Mouse (Mus musculus) cortical plate, adult 2 months (tissue): ENCODE measurements at regions not wholly inside any gene's neighbourhood (a gene's known extent, or its start where the extent isn't known, plus 50 kb on each side); places are given as distances from the start of the nearest gene placed in this dataset.

Experiments
- H3K27ac ChIP-seq: fragments of 200-500 bp; 2 replicates; pipeline ENCODE4 v1.5.1; 2012; ENCODE audit warnings: low read length, control low read depth, inconsistent platforms; ENCODE audit not compliant: insufficient read depth
- H3K4me1 ChIP-seq: fragments of 200-500 bp; 2 replicates; pipeline ENCODE4 v1.6.1; 2011; ENCODE audit warnings: low read length; ENCODE audit not compliant: control insufficient read depth, insufficient read depth
- H3K4me3 ChIP-seq: fragments of 200-500 bp; 2 replicates; pipeline ENCODE4 v1.5.1; 2011; ENCODE audit warnings: mild to moderate bottlenecking, low read length, control low read depth; ENCODE audit not compliant: insufficient read depth
- CTCF ChIP-seq: fragments of 200-500 bp; IDR thresholded peaks from 2 replicates; pipeline ENCODE4 v1.5.1; 2011; ENCODE audit warnings: mild to moderate bottlenecking, control low read depth, low read length; ENCODE audit not compliant: insufficient read depth; ENCODE audit errors: extremely low read depth
- POLR2A ChIP-seq: fragments of 200-500 bp; IDR thresholded peaks from 2 replicates; pipeline ENCODE4 v1.6.1; 2011; ENCODE audit warnings: mild to moderate bottlenecking, low read length, control low read depth; ENCODE audit not compliant: insufficient read depth; ENCODE audit errors: extremely low read depth

GRCm38 (mm10) chr2:160140166-160140740 is 193.7 kb downstream of the Gm826 start:
- no peak overlapping the region for H3K27ac ChIP-seq
- H3K4me3 ChIP-seq = no peak overlapping the region
- H3K4me1 ChIP-seq = no peaks in the 10 kb centered on the region
- TF ChIP-seq CTCF (no peak), POLR2A (no peak)

- Histone ChIP-seq H3K4me3 (no peak overlapping the region), H3K27ac (no peak overlapping the region), H3K4me1 (no peaks in the 10 kb centered on the region)
- TF ChIP-seq POLR2A (no peak), CTCF (no peak)
Measured at GRCm38 (mm10) chr2:160138091-160138490, 195.9 kb downstream of the Gm826 start.

- no peak for TF ChIP-seq CTCF
- no peak for TF ChIP-seq POLR2A
- Histone ChIP-seq H3K4me1 (no peaks in the 10 kb centered on the region), H3K4me3 (no peak overlapping the region), H3K27ac (no peak overlapping the region)
Measured at GRCm38 (mm10) chr2:160131797-160132196, 202.2 kb downstream of the Gm826 start.

- TF ChIP-seq CTCF (no peak), POLR2A (no peak)
- no peak overlapping the region for H3K27ac ChIP-seq
- no peak overlapping the region for H3K4me3 ChIP-seq
- no peaks in the 10 kb centered on the region for H3K4me1 ChIP-seq
Measured at GRCm38 (mm10) chr2:160131386-160131785, 202.6 kb downstream of the Gm826 start.

GRCm38 (mm10) chr2:160117148-160117547 is 216.8 kb downstream of the Gm826 start:
- H3K4me1 ChIP-seq = no peaks in the 10 kb centered on the region
- TF ChIP-seq CTCF (no peak), POLR2A (no peak)
- no peak overlapping the region for H3K4me3 ChIP-seq
- H3K27ac ChIP-seq = no peak overlapping the region

GRCm38 (mm10) chr2:160111176-160111692 is 222.7 kb downstream of the Gm826 start:
- Histone ChIP-seq H3K4me3 (no peak overlapping the region), H3K4me1 (no peaks in the 10 kb centered on the region), H3K27ac (no peak overlapping the region)
- TF ChIP-seq POLR2A = no peak
- no peak for TF ChIP-seq CTCF

- TF ChIP-seq CTCF (no peak), POLR2A (no peak)
- H3K4me3 ChIP-seq = no peak overlapping the region
- H3K27ac ChIP-seq = no peak overlapping the region
- H3K4me1 ChIP-seq = no peaks in the 10 kb centered on the region
Measured at GRCm38 (mm10) chr2:160093078-160093477, 240.9 kb downstream of the Gm826 start.

GRCm38 (mm10) chr2:160085999-160086398 is 248.0 kb downstream of the Gm826 start:
- no peaks in the 10 kb centered on the region for H3K4me1 ChIP-seq
- TF ChIP-seq CTCF (no peak), POLR2A (no peak)
- no peak overlapping the region for H3K4me3 ChIP-seq
- H3K27ac ChIP-seq = no peak overlapping the region

GRCm38 (mm10) chr2:160083674-160084073 is 250.3 kb downstream of the Gm826 start:
- Histone ChIP-seq H3K4me3 (no peak overlapping the region), H3K27ac (no peak overlapping the region), H3K4me1 (no peaks in the 10 kb centered on the region)
- TF ChIP-seq POLR2A = no peak
- TF ChIP-seq CTCF = no peak

GRCm38 (mm10) chr2:160082106-160082653 is 251.8 kb downstream of the Gm826 start:
- Histone ChIP-seq H3K4me3 (no peak overlapping the region), H3K4me1 (no peaks in the 10 kb centered on the region), H3K27ac (no peak overlapping the region)
- TF ChIP-seq CTCF (no peak), POLR2A (no peak)
